Mouse (Mus musculus) kidney, postnatal 36 days (tissue): ENCODE measurements at regions not wholly inside any gene's neighbourhood (a gene's known extent, or its start where the extent isn't known, plus 50 kb on each side); places are given as distances from the start of the nearest gene placed in this dataset.

ENCODE experiments used
- DNase-seq, 2 experiments: peaks; one replicate each; pipeline ENCODE4 v3.0.0; 2021 to 2022; ENCODE audit warnings: mixed read lengths in 2 of 2

GRCm38 (mm10) chr17:52448701-52449100 is 153.8 kb upstream of the Kcnh8 start:
- no peak for DNase-seq

DNA sequence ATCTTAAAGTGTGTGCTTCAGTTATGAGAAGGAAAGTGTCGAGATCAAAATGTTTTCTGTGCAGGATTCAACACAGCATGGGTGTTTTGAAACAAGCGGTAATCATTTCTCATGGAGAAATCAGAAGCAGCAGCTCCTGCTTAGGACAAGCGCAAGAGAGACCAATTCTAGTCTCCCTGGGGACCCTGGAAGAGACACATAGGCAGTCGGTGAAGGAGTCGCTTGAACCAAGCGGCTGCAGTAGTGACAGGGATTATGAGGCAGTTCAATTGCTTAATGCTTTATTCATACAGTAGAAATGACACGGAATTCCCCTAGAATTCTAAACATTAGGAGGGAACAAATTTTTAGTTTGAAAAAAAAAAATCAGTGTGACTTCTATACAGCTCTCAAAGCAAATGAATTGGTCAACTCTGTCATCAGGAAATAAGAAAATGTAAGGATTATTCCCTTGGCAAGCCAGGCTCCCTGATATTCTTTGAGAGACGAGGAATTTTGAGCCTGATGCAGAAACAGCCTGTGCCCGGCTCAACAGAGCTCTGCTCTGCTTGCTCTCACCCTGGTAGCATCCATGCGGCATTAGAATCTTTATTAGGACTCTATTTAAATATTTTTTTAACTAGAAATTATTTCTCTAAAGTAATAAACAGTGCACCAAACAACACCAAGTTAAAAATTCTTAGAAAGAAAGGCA is 143.1 kb upstream of the Kcnh8 start:
- no peak for DNase-seq

DNA sequence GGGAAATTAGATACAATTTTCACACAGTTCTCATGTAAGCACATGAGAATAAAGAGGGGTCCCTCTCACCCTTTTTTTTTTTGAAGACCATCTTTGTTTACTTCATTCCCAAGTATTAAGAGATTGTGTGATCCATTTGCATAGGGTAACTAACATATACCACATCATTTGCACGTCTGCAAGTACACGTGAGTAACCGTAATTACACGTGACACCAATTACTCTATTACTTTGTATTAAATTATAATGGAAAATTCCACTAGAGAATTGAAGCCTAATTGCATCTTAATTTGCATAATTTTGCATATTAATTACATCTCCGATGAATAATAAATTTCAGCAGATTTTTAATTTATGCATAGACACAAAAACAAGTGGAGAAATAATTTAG is 142.5 kb upstream of the Kcnh8 start:
- DNase-seq: no peak

GRCm38 (mm10) chr17:52461264-52461663 is 141.2 kb upstream of the Kcnh8 start:
- DNase-seq: peak in 1 of 2 experiments; percentile 3

DNA sequence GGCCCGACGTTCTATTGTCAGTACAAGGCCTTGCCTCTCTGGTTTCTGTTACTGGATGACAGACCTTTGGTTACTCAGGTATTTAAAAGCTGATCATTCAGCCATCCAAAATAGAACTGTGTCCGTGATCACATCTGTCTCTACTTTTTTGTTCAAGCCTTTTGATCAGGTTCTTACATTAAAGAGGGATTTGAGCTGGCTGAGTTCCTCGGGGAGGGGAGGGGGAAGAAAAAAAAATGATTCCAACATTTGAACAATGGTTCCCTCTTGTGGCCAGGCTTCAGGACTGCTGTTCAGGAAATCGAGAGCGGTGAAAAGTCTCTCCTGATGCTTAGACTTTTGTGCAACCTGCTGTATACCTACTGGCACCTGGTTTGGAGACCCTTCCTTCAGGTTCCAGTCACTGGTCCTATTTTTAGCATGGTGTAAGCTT is 140.8 kb upstream of the Kcnh8 start:
- DNase-seq: peak in 1 of 2 experiments; percentile 17

- DNase-seq: no peak
Observed at GRCm38 (mm10) chr17:52462361-52462760, 140.1 kb upstream of the Kcnh8 start.

- DNase-seq: no peak
Observed at GRCm38 (mm10) chr17:52468464-52468863, 134.0 kb upstream of the Kcnh8 start.

- DNase-seq: peak in 1 of 2 experiments; percentile 5
Observed at GRCm38 (mm10) chr17:52479327-52480086, 123.0 kb upstream of the Kcnh8 start.

DNA sequence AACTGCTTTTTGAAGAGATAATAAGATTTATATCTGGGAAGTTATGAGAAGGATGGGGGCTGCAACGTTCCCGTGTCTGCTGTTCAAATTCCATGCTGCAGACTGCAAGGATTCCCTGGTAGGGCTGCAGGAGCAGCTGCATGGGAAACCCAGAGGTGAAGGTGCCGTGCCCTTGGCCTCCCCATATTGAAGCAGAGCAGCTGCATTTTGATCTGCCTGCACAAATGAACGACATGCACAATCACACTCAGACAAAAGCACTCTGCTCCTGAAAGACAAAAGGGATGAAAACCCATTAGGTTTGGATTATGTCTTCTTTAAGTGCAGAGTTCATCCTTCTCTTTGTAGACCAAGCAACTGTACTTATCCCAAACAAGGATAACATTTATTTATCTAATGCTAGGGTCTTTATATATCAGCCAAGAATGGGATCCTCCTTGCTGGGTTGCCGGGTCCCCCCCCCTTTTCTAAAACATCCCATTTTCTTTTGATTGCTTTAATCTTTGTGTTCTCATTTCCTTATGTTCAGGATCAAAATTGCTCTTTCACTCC is 122.3 kb upstream of the Kcnh8 start:
- DNase-seq: no peak

DNA sequence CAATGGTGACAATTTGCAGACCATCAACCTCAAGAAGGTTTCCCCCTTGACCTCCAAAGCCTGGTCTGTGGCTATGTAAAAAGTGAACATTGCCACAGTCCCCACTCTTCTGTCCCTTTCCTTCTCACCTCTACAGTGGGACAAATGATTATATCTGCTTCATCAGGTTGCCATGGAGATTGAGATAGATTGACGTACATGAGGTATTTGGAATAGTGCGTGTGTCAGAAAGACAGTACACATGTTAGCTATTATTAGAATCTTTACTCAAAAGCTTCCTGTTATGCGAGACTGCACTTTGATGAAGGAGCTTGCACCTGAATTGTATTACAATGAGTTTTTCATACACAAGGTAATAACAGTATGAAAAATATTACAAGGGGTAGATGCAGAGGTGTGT is 95.7 kb upstream of the Kcnh8 start:
- no peak for DNase-seq

DNA sequence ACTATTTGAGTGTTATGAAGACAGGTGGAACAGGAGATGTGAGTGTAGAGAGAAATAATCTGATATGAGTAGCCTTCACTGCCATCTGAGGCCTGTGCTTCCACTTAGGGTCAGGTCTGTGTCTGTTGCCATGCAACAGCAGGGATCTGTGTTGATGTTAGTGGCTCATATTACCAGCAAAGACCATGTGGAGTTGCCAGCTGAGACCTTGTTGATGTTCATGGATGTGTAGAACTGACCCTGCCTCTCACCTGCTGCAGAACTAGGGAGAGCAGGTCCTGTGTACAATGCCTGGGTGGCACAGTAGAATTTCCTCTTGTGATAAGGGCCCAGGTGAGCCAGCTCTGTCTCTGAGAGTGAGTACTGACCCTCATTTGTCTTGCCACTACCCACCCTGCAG is 72.2 kb upstream of the Kcnh8 start:
- no peak for DNase-seq
